Mouse (Mus musculus): Measurements from ENCODE around the gene Spsb3.

- TF ChIP-seq CTCF (IDR thresholded peaks at IDR 0.05; ENCODE audit: low read depth) (no peak), EP300 (IDR thresholded peaks at IDR 0.05; ENCODE audit: low read depth) (no peak)
These were observed 46.0 kb downstream of the Spsb3 start for GRCm38 (mm10) chr17:24932431-24932830.
